Mouse (Mus musculus) adrenal gland, adult (tissue): ENCODE measurements around the gene Tbc1d5.
"Not testable (repeated sequence)": the region's sequence is repeated elsewhere in the genome, so short reads cannot be mapped to it uniquely, and the experiment has no call there.

Experiments used
- DNase-seq, 2 experiments: peaks; one replicate each; pipeline ENCODE4 v3.0.0; 2022 to 2023; ENCODE audit warnings: low spot score in 1 of 2; ENCODE audit not compliant: inconsistent age in 2 of 2

Gene Tbc1d5

GRCm38 (mm10) chr17:50753356-50754138 lies 425.6 kb downstream of the Tbc1d5 start:
- DNase-seq, result peak; percentile 66 to 86

- peak in 1 of 2 experiments; percentile 22 for DNase-seq
These were observed 426.4 kb downstream of the Tbc1d5 start for GRCm38 (mm10) chr17:50752753-50753152.

- DNase-seq, result peak in 1 of 2 experiments; percentile 39
These were observed 427.2 kb downstream of the Tbc1d5 start for GRCm38 (mm10) chr17:50751911-50752310.

DNA sequence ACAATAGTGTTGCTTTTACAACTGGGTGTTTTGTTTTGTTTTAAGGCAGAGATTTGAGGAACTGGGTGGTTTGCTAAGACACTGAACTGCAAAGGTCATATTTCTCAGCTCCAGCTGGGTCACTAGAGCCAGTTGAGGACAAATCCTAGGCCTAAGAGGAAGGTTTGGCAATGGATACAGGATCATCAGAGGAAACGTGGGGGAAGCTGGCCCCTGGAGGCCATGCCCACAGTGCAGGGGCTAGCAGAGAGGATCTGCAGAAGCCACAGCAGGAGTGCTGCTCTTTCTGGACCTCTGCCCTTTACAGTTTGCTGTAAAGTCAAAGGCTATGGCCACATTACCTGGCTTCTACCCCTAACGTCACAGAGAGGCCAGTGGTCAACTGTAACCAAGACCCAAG lies 428.3 kb downstream of the Tbc1d5 start:
- peak in 1 of 2 experiments; percentile 19 for DNase-seq

DNA sequence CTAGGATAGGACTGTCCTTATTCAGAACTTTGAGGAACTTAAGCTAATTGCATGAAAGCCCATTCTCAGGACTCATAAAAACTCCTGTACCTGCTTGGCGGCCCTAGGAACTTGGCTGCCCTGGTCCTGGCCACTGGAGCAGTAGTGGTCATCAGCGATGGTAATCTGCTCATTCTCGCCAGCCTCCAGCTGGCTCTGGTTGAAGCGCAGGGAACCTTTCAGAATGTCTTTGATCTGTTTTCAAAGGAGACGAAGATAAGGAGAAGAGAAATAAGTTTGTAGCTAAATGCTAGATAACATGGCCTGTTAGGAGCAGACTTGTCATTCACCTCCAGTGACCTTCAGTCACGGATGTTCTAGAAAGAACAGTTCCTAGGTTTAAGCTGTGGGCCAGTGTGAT lies 437.8 kb downstream of the Tbc1d5 start:
- peak; percentile 58 to 77 for DNase-seq

GRCm38 (mm10) chr17:50740804-50741203 lies 438.3 kb downstream of the Tbc1d5 start:
- no peak for DNase-seq

- peak; percentile 54 to 76 for DNase-seq
These were observed 440.7 kb downstream of the Tbc1d5 start for GRCm38 (mm10) chr17:50738476-50738875.

DNA sequence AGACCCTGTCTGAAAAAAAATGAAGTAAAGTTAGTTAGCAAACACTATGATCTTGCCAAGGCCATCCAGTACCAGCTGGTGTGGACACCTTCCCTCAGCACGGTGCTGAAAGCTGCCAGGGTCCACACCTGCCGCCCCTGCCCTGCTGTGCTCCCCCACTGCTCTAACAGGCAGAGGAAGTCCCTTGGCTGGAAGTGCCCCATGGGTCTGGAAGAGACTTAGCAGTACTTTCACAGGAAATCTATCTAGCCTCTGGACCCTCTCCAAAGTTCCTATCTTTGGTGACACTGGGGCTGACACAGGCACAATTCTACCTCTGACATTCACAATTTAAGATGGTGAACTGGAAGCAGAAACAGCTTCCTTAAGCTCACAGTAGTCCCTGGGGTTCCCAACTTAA lies 442.1 kb downstream of the Tbc1d5 start:
- peak in 1 of 2 experiments; percentile 52 for DNase-seq

- peak in 1 of 2 experiments; percentile 65 for DNase-seq
These were observed 443.1 kb downstream of the Tbc1d5 start for GRCm38 (mm10) chr17:50735955-50736533.

DNA sequence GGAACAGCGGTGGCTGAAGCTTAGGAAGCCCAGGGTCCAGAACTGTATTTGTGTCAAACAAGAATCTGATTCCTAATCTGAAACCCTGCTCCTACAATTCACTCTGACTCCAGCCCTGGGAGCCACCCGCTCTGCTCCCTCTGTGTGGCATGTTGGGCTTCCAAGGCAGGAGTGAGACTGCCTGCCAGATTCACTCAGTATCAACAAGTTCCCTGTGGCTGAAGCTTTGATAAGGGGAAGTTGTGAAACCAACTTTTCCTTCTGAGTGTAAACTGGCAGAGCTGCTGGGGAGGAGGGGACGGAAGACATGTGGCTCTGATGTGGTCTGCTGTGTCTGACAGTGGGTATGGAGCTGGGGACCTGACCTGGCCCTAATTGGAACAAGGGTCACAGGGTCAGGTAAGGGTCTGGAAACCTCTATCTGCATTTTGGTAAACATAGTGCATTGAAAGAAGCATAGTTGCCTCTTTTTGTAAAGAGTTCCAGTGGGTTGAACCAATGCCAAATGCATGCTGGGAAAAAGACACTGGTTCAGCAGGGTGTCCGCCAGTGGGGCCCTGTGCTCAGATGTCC lies 443.7 kb downstream of the Tbc1d5 start:
- no peak for DNase-seq

DNA sequence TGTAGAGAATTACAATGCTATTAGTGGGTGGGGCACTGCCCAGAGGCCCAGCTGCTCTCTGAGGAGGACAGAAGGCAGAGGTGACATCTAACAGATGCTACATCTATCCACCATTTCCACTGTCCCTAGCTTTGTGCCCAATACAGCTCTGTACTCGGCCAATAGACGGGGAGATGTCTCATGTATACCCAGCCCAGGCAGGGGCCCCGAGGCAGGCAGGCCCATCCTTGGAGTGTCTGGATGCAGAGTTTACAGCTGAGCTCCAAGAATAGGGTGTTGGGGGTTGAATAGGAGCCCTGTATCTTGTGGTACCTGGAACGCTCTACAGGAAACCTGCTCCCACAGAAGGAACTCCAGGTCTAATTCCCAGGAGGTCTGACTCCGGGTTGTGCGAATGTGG lies 444.4 kb downstream of the Tbc1d5 start:
- DNase-seq, result peak in 1 of 2 experiments; percentile 25

DNA sequence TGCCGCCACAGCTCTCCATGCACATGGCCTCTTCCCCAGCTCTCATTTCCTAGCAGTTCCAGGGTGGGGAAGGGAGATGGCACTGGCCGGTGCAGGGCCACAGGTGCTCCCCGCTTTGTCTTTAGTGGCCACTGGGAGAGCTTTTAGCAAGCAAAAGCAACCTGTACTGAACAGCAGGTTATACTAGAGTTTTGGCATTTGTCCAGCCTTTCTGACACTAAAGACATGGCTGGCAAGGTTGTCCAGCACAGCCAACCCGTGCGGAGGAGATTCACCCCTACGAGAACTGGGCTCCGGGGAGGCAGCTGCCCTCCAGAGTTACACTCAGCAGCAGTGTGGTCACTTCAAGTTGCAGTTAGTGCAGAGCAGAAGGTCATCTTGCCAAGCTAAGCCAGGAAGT lies 445.8 kb downstream of the Tbc1d5 start:
- DNase-seq, result peak; percentile 4 to 39

GRCm38 (mm10) chr17:50731876-50732275 lies 447.3 kb downstream of the Tbc1d5 start:
- DNase-seq, result peak in 1 of 2 experiments; percentile 25

- DNase-seq, result no peak
These were observed 448.3 kb downstream of the Tbc1d5 start for GRCm38 (mm10) chr17:50730896-50731295.

- DNase-seq, result no peak
These were observed 449.6 kb downstream of the Tbc1d5 start for GRCm38 (mm10) chr17:50729577-50729976.

DNA sequence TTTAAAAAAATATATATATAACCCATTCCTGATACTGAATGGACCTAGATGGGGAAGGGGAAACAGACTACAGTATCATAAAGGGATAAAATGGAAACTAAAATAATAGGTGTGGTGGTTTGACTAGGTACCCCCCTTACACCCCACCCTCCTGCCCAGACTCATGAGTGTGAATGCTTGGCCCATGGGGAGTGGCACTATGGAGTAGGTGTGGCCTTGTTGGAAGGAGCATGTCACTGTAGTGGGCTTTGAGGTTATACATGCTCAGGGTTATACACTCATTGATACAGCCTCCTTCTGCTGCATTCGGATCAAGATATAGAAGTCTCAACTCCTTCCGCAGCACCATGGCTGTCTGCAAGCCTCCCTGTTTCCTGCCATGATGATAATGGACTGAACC lies 450.1 kb downstream of the Tbc1d5 start:
- no peak for DNase-seq

GRCm38 (mm10) chr17:50726265-50726664 lies 452.9 kb downstream of the Tbc1d5 start:
- DNase-seq, result no peak

DNA sequence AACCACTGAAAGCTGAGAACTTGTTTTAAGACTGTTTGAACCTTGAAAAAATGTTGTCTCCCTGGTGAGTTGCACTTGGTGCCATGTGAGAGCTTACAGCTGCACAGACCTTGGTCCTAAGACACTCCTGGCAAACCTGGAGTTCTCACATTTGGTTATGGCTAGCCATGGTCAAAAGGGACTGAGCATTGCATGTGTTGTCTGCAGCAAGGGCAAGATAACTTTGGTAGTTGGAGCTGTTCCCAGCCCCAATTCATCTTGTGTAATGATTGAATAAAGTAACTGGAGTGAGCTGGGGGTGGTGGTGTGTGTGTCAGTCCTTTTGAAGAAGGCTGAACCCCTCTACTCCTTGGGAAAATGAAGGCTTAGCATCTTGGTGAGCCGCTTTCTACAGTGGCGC lies 454.8 kb downstream of the Tbc1d5 start:
- peak in 1 of 2 experiments; percentile 70 for DNase-seq

DNA sequence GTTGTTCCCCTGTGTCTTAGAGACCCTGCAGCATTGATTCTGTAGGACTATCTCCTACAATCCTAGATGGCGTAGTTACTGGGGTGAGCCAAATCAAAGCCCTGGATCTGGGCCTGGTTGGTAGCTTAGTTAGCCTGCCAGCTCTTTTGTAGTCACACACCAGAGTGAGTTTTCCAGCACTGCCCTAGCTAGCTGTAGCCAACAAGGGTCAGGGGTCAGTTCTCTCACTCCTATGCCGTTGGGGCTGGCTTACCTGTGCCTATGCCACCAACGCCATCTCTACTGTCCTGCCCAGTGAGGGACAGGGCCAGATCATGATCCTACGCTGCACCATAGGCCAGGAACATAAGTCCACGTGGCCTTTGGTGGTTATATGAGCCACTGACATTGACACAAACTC lies 461.6 kb downstream of the Tbc1d5 start:
- no peak for DNase-seq

DNA sequence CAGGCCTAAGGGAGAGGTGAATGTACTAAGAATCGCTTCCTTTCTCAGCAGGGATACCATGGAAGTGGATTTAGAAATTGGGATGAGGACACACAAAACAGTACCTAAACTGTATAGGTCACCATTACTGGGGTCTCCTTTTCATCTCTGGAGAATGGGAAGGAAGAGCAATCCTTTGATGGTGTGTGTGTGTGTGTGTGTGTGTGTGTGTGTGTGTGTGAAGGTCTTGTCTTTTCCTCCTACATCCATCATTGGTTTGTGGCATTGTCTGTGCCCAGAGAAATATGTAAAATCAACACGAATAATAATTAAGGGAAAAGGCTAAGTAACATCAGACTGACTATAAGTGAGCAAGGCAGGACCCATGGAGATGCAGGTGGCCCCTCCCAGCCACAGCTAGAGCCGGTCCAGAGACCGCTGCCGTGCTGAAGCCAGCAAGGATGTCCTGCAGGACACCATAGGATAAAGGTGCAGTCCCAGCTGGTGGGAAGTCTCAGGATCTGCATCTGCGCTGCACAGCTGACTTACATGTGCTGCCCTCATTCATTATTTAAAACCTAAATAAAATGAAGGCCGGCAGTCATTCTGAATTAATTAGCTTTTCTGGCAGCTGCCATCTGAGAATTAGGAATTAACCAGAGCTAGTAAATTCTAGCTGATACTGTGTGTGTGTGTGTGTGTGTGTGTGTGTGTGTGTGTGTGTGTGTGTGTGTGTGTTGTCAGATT lies 468.5 kb downstream of the Tbc1d5 start:
- no peak for DNase-seq

DNA sequence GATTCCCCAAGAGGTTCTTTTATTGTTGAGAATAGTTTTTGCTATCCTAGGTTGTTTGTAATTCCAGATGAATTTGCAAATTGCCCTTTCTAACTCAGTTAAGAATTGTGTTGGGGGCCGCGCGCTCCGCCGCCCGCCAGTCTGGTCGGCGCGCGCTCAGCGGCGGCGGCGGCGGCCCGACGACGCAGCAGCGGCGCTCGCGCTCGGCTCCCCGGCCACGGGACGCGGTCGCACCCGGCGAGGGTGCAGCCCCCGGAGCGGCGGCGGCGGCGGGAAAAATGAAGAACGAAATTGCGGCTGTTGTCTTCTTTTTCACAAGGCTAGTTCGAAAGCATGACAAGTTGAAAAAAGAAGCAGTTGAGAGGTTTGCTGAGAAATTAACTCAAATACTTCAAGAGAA lies 480.7 kb downstream of the Tbc1d5 start:
- DNase-seq, result not testable (repeated sequence)
